Mouse (Mus musculus) lung, embryonic 15.5 days (tissue): ENCODE data around the gene Pth. TPM values are rescaled to one million over a fixed set of nuclear protein-coding genes. Genes with fewer than 3 reads are reported as not detected.

Source experiments
- ATAC-seq: fragments of 200-750 bp; cut with Nextera tagmentation; 2 replicates; pipeline ENCODE4 v1.8.0; 2017; ENCODE audit warnings: moderate number of reproducible peaks, borderline replicate concordance; ENCODE audit not compliant: low FRiP score, low TSS enrichment; ENCODE audit errors: extremely low read depth
- H3K27ac ChIP-seq: fragments of 300-500 bp; sonication (generic); 2 replicates; pipeline ENCODE4 v1.5.1; 2015; ENCODE audit warnings: moderate library complexity, mild to moderate bottlenecking, inconsistent platforms
- H3K27me3 ChIP-seq: fragments of 300-500 bp; sonication (generic); 2 replicates; pipeline ENCODE4 v1.6.1; 2015; ENCODE audit warnings: inconsistent platforms
- H3K36me3 ChIP-seq: fragments of 300-500 bp; sonication (generic); 2 replicates; pipeline ENCODE4 v1.6.1; 2015; ENCODE audit warnings: inconsistent platforms
- H3K4me1 ChIP-seq: fragments of 300-500 bp; sonication (generic); 2 replicates; pipeline ENCODE4 v1.6.1; 2015; ENCODE audit warnings: inconsistent platforms
- H3K4me2 ChIP-seq: fragments of 300-500 bp; sonication (generic); 2 replicates; pipeline ENCODE4 v1.6.1; 2015; ENCODE audit warnings: inconsistent platforms, mild to moderate bottlenecking, moderate library complexity
- H3K4me3 ChIP-seq: fragments of 300-500 bp; sonication (generic); 2 replicates; pipeline ENCODE4 v1.5.1; 2015; ENCODE audit warnings: mild to moderate bottlenecking, inconsistent platforms
- H3K9ac ChIP-seq: fragments of 300-500 bp; sonication (generic); 2 replicates; pipeline ENCODE4 v1.6.1; 2015; ENCODE audit warnings: inconsistent platforms
- H3K9me3 ChIP-seq: fragments of 300-500 bp; sonication (generic); 2 replicates; pipeline ENCODE4 v1.6.1; 2016; ENCODE audit warnings: inconsistent platforms
- WGBS: fragments of 180-500 bp; shearing (Covaris S2); methylation state at CpG from one replicate; pipeline ENCODE4 v1.1.7; 2015; 5-methylcytosine and 5-hydroxymethylcytosine counted together
- polyA plus RNA-seq: library from polyadenylated mRNA; unstranded; fragments of >200 nt; fragmentation: Nextera tagmentation; extraction: Ambion mirVana; gene quantifications from 2 replicates; pipeline ENCODE4 v1.2.1, GENCODE M21; 2015

Gene Pth
- polyA plus RNA-seq, 1 experiment from 2014 or later: 0.29 TPM

- ATAC-seq: peak; percentile 84
- H3K4me2 ChIP-seq: no peak overlapping the region
- no peaks in the 10 kb centered on the region for H3K36me3 ChIP-seq
- no peaks in the 10 kb centered on the region for H3K27me3 ChIP-seq
- no peak overlapping the region for H3K9ac ChIP-seq
- H3K27ac ChIP-seq: no peak overlapping the region
- H3K4me1 ChIP-seq: peaks cover 4% of the 10 kb centered on the region; the same call in 1 of the 2 replicates
- H3K9me3 ChIP-seq: no peaks in the 10 kb centered on the region
- H3K4me3 ChIP-seq: no peak overlapping the region
- 21% methylated on average over 7 of the region's 7 CpGs for WGBS
These were observed 10.3 kb downstream of the Pth start for GRCm38 (mm10) chr7:113377875-113378658.

GRCm38 (mm10) chr7:113372682-113373081, 15.7 kb downstream of the Pth start:
- H3K27me3 ChIP-seq: no peaks in the 10 kb centered on the region
- peaks cover 14% of the 10 kb centered on the region for H3K4me1 ChIP-seq
- H3K4me3 ChIP-seq: no peak overlapping the region
- no peaks in the 10 kb centered on the region for H3K9me3 ChIP-seq
- WGBS: 73% methylated on average over 1 of the region's 1 CpGs
- ATAC-seq: no peak
- H3K36me3 ChIP-seq: no peaks in the 10 kb centered on the region
- H3K4me2 ChIP-seq: no peak overlapping the region
- H3K9ac ChIP-seq: no peak overlapping the region
- no peak overlapping the region for H3K27ac ChIP-seq

GRCm38 (mm10) chr7:113369620-113370340, 18.6 kb downstream of the Pth start:
- peaks cover 13% of the 10 kb centered on the region for H3K4me1 ChIP-seq
- H3K36me3 ChIP-seq: no peaks in the 10 kb centered on the region
- under 1% methylated on average over 44 of the region's 44 CpGs for WGBS
- H3K4me3 ChIP-seq: peak overlapping the region; percentile 92
- H3K9me3 ChIP-seq: no peaks in the 10 kb centered on the region
- peak overlapping the region; percentile 84 for H3K9ac ChIP-seq
- H3K4me2 ChIP-seq: peak overlapping the region; percentile 86
- peak; percentile 74 for ATAC-seq
- no peaks in the 10 kb centered on the region for H3K27me3 ChIP-seq
- H3K27ac ChIP-seq: peak overlapping the region; percentile 90

GRCm38 (mm10) chr7:113368746-113369619, 19.4 kb downstream of the Pth start, which contains the start of gene Btbd10:
Btbd10 (minus strand) TSS chr7:113369392.
- Histone ChIP-seq H3K9ac (peak within 1 kb of the TSS; percentile 84), H3K27me3 (no peaks in the 10 kb centered on the region), H3K4me1 (peaks cover 13% of the 10 kb centered on the region), H3K27ac (peak within 1 kb of the TSS; percentile 90), H3K4me3 (peak within 1 kb of the TSS; percentile 92), H3K4me2 (peak within 1 kb of the TSS; percentile 86), H3K9me3 (no peaks in the 10 kb centered on the region), H3K36me3 (no peaks in the 10 kb centered on the region)
- under 1% methylated on average over 64 of the region's 64 CpGs for WGBS
- peak; percentile 99 for ATAC-seq

- no peak overlapping the region for H3K9ac ChIP-seq
- H3K27me3 ChIP-seq: no peaks in the 10 kb centered on the region
- H3K4me3 ChIP-seq: no peak overlapping the region
- H3K36me3 ChIP-seq: no peaks in the 10 kb centered on the region
- H3K4me1 ChIP-seq: peaks cover 13% of the 10 kb centered on the region
- no peak for ATAC-seq
- no peaks in the 10 kb centered on the region for H3K9me3 ChIP-seq
- 78% methylated on average over 4 of the region's 4 CpGs for WGBS
- H3K4me2 ChIP-seq: no peak overlapping the region
- no peak overlapping the region for H3K27ac ChIP-seq
These were observed 20.9 kb downstream of the Pth start for GRCm38 (mm10) chr7:113367440-113367839.

GRCm38 (mm10) chr7:113349089-113349488, 39.3 kb downstream of the Pth start:
- Histone ChIP-seq H3K4me3 (no peak overlapping the region), H3K27ac (no peak overlapping the region), H3K9ac (no peak overlapping the region), H3K4me1 (no peaks in the 10 kb centered on the region), H3K36me3 (no peaks in the 10 kb centered on the region), H3K9me3 (no peaks in the 10 kb centered on the region), H3K4me2 (no peak overlapping the region), H3K27me3 (no peaks in the 10 kb centered on the region)
- 77% methylated on average over 1 of the region's 1 CpGs for WGBS
- no peak for ATAC-seq

GRCm38 (mm10) chr7:113347694-113348093, 40.7 kb downstream of the Pth start:
- no peaks in the 10 kb centered on the region for H3K27me3 ChIP-seq
- ATAC-seq: no peak
- WGBS: 85% methylated on average over 2 of the region's 2 CpGs
- H3K4me1 ChIP-seq: no peaks in the 10 kb centered on the region
- no peaks in the 10 kb centered on the region for H3K9me3 ChIP-seq
- no peaks in the 10 kb centered on the region for H3K36me3 ChIP-seq
- no peak overlapping the region for H3K4me2 ChIP-seq
- H3K4me3 ChIP-seq: no peak overlapping the region
- no peak overlapping the region for H3K27ac ChIP-seq
- no peak overlapping the region for H3K9ac ChIP-seq

GRCm38 (mm10) chr7:113347271-113347670, 41.1 kb downstream of the Pth start:
- no peaks in the 10 kb centered on the region for H3K36me3 ChIP-seq
- H3K27ac ChIP-seq: no peak overlapping the region
- WGBS: 32% methylated on average over 4 of the region's 4 CpGs
- ATAC-seq: no peak
- H3K9me3 ChIP-seq: no peaks in the 10 kb centered on the region
- H3K27me3 ChIP-seq: no peaks in the 10 kb centered on the region
- no peaks in the 10 kb centered on the region for H3K4me1 ChIP-seq
- H3K9ac ChIP-seq: no peak overlapping the region
- no peak overlapping the region for H3K4me3 ChIP-seq
- H3K4me2 ChIP-seq: no peak overlapping the region

Other genes with a start within 250 kb of the Pth start
- 11.1 and 11.8 TPM in 2 replicates for gene Arntl, start 181.1 kb downstream of the Pth start, polyA plus RNA-seq
- 21.4 and 22.9 TPM in 2 replicates for gene Btbd10, start 19.2 kb downstream of the Pth start, polyA plus RNA-seq
- gene Far1, start 125.3 kb upstream of the Pth start, polyA plus RNA-seq: 73.1 and 75.5 TPM in 2 replicates